Mouse (Mus musculus) forebrain, embryonic 14.5 days (tissue): ENCODE measurements around the gene Setd7. TPM values are rescaled to one million over a fixed set of nuclear protein-coding genes. Genes with fewer than 3 reads are reported as not detected.

ENCODE experiments used
- ATAC-seq: fragments of 200-750 bp; cut with Nextera tagmentation; 2 replicates; pipeline ENCODE4 v1.8.0; 2017; ENCODE audit warnings: mild to moderate bottlenecking, moderate library complexity
- DNase-seq: peaks from one replicate; pipeline ENCODE4 v3.0.0-alpha.2; 2015; ENCODE audit warnings: low spot score
- H3K27ac ChIP-seq: fragments of 300-500 bp; sonication (generic); 2 replicates; pipeline ENCODE4 v1.5.1; 2014; ENCODE audit warnings: low read depth, mild to moderate bottlenecking, control low read depth, low read length, moderate library complexity
- H3K27me3 ChIP-seq: fragments of 300-500 bp; sonication (generic); replicated peaks from 2 replicates; pipeline ENCODE4 v1.6.1; 2014; ENCODE audit warnings: low read length, control low read depth, mixed read lengths; ENCODE audit not compliant: control insufficient read depth, insufficient read depth
- H3K36me3 ChIP-seq: fragments of 300-500 bp; sonication (generic); 2 replicates; pipeline ENCODE4 v1.6.1; 2014; ENCODE audit warnings: low read length, control low read depth; ENCODE audit not compliant: control insufficient read depth, insufficient read depth
- H3K4me1 ChIP-seq: fragments of 300-500 bp; sonication (generic); 2 replicates; pipeline ENCODE4 v1.6.1; 2014; ENCODE audit warnings: antibody characterized with exemption, low read length, control low read depth; ENCODE audit not compliant: control insufficient read depth, insufficient read depth
- H3K4me2 ChIP-seq: fragments of 300-500 bp; sonication (generic); 2 replicates; pipeline ENCODE4 v1.6.1; 2014; ENCODE audit warnings: mild to moderate bottlenecking, control low read depth, low read length
- H3K4me3 ChIP-seq: fragments of 300-500 bp; sonication (generic); 2 replicates; pipeline ENCODE4 v1.5.1; 2014; ENCODE audit warnings: low read depth, low read length, control low read depth
- H3K9ac ChIP-seq: fragments of 300-500 bp; sonication (generic); 2 replicates; pipeline ENCODE4 v1.6.1; 2014; ENCODE audit warnings: mild to moderate bottlenecking, low read length, control low read depth, moderate library complexity
- H3K9me3 ChIP-seq: fragments of 300-500 bp; sonication (generic); replicated peaks from 2 replicates; pipeline ENCODE4 v1.6.1; 2016; ENCODE audit warnings: low read length, control low read depth, mixed read lengths; ENCODE audit not compliant: control insufficient read depth
- WGBS: fragments of 180-500 bp; shearing (Covaris S2); extraction: QIAGEN DNeasy Blood & Tissue Kit; methylation state at CpG from one replicate; pipeline ENCODE4 v1.1.7; 2014; 5-methylcytosine and 5-hydroxymethylcytosine counted together
- polyA plus RNA-seq: library from polyadenylated mRNA; unstranded; fragments of >200 nt; fragmentation: Nextera tagmentation; extraction: Ambion mirVana; gene quantifications from 2 replicates; pipeline ENCODE4 v1.2.1, GENCODE M21; 2014

Gene Setd7
- polyA plus RNA-seq, 1 experiment from 2014 or later, result 3.7 TPM

- H3K36me3 ChIP-seq, result peaks cover 21% of the 10 kb centered on the region
- H3K4me3 ChIP-seq, result no peak overlapping the region
- H3K27ac ChIP-seq, result no peak overlapping the region
- DNase-seq (no peak), ATAC-seq (no peak)
- H3K9ac ChIP-seq, result no peak overlapping the region
- no peaks in the 10 kb centered on the region for H3K27me3 ChIP-seq
- H3K4me2 ChIP-seq, result no peak overlapping the region
- no peaks in the 10 kb centered on the region for H3K4me1 ChIP-seq
- no peaks in the 10 kb centered on the region for H3K9me3 ChIP-seq
- WGBS, result 91% methylated on average over 13 of the region's 13 CpGs
Observed at GRCm38 (mm10) chr3:51493272-51493838, 67.3 kb downstream of the Setd7 start.

DNA sequence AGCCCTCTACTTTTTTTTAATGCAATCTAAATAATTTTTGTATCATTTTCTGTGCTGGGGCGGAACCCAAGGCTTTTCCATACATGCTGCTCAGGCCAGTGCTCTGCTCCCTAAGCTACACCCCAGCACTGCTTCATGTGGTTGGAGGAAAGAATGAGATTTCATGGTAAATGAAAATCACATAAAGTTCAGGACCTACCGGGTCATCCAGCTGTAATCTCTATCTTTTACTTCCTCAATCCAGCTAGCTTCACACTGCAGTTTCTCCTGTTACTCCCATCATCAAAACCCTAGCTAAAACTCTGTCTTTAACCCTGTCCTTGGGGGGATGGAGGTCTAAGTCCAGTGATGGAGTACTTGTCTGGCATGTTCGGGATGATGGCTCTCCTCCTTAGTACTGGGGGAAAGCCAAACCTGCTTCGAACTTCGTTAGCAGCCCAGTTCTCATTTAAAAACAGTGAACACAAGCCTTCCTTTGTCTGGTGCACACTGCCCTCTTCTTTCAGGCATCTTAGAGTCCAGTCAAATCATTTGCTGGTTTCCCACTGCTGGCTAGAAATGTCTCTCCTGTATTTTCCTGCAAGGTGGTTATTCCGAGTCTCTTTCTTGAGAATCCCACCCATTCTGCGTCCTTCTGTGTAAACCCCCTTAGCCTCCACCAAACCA lies 70.5 kb downstream of the Setd7 start:
- H3K9ac ChIP-seq, result no peak overlapping the region
- no peak overlapping the region for H3K4me2 ChIP-seq
- peaks cover 4% of the 10 kb centered on the region for H3K4me1 ChIP-seq
- peaks cover 18% of the 10 kb centered on the region for H3K36me3 ChIP-seq
- ATAC-seq, result no peak
- H3K4me3 ChIP-seq, result no peak overlapping the region
- no peaks in the 10 kb centered on the region for H3K27me3 ChIP-seq
- DNase-seq, result peak; percentile 24
- H3K27ac ChIP-seq, result no peak overlapping the region
- H3K9me3 ChIP-seq, result no peaks in the 10 kb centered on the region
- WGBS, result 52% methylated on average over 7 of the region's 7 CpGs

DNA sequence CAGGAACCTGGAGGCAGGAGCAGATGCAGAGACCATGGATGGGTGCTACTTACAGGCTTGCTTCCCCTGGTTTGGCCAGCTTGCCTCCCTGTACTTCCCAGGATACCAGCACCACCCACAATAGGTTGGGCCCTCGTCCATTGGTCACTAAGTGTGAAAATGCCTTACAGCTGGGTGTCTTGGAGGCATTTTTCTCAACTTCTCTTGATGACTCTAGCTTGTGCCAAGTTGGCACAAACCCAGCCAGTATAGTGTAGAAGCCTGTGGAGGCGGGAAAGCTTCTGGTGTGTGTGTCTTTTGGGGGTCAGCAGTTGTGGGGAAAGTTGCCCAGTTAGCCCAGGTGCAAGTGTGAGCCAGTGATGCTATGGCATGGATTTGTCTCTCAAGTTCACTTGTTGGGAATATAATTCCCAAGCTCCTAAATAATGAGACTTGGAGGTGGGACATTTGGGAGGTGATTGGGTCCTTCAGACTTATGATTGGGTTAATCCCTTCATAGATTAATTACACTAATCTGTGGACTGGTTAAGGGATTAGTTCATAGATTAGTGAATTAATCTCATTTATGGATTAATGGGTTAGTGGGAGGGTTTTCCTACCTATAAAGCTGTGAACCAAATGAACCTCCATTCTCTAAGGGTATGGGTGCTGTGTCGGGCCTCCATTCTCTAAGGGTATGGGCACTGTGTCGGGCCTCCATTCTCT lies 74.0 kb downstream of the Setd7 start:
- WGBS, result 82% methylated on average over 4 of the region's 4 CpGs
- H3K9ac ChIP-seq, result no peak overlapping the region
- no peaks in the 10 kb centered on the region for H3K9me3 ChIP-seq
- no peak overlapping the region for H3K27ac ChIP-seq
- no peak overlapping the region for H3K4me3 ChIP-seq
- no peaks in the 10 kb centered on the region for H3K36me3 ChIP-seq
- H3K27me3 ChIP-seq, result no peaks in the 10 kb centered on the region
- ATAC-seq (no peak), DNase-seq (peak; percentile 12)
- peaks cover 18% of the 10 kb centered on the region for H3K4me1 ChIP-seq
- no peak overlapping the region for H3K4me2 ChIP-seq

GRCm38 (mm10) chr3:51485347-51485746 lies 75.3 kb downstream of the Setd7 start:
- Histone ChIP-seq H3K27ac (no peak overlapping the region), H3K27me3 (no peaks in the 10 kb centered on the region), H3K4me2 (peak overlapping the region; percentile 90), H3K36me3 (no peaks in the 10 kb centered on the region), H3K4me1 (peaks cover 18% of the 10 kb centered on the region), H3K9ac (peak overlapping the region; percentile 85; the same call in 1 of the 2 replicates), H3K4me3 (peak overlapping the region; percentile 57; the same call in 1 of the 2 replicates), H3K9me3 (no peaks in the 10 kb centered on the region)
- ATAC-seq (no peak), DNase-seq (no peak)
- WGBS, result 76% methylated on average over 4 of the region's 4 CpGs

- Histone ChIP-seq H3K27ac (peak overlapping the region; percentile 94), H3K4me1 (peaks cover 18% of the 10 kb centered on the region), H3K36me3 (no peaks in the 10 kb centered on the region), H3K27me3 (no peaks in the 10 kb centered on the region), H3K9ac (peak overlapping the region; percentile 85), H3K4me3 (peak overlapping the region; percentile 57), H3K4me2 (peak overlapping the region; percentile 90), H3K9me3 (no peaks in the 10 kb centered on the region)
- under 1% methylated on average over 33 of the region's 33 CpGs for WGBS
- DNase-seq (peak; percentile 14), ATAC-seq (no peak; the same call in 1 of the 2 replicates)
Observed at GRCm38 (mm10) chr3:51484370-51484769, 76.3 kb downstream of the Setd7 start.

GRCm38 (mm10) chr3:51483741-51484359 lies 76.8 kb downstream of the Setd7 start, which contains the start of gene Rab33b:
Rab33b (plus strand) TSS chr3:51483920.
- peak; percentile 94 for ATAC-seq
- H3K4me1 ChIP-seq, result peaks cover 18% of the 10 kb centered on the region
- no peaks in the 10 kb centered on the region for H3K27me3 ChIP-seq
- H3K9ac ChIP-seq, result peak within 1 kb of the TSS; percentile 85
- peak; percentile 97 for DNase-seq
- WGBS, result 0% methylated on average over 65 of the region's 70 CpGs
- no peaks in the 10 kb centered on the region for H3K9me3 ChIP-seq
- H3K36me3 ChIP-seq, result no peaks in the 10 kb centered on the region
- peak within 1 kb of the TSS; percentile 94 for H3K27ac ChIP-seq
- H3K4me3 ChIP-seq, result peak within 1 kb of the TSS; percentile 57
- H3K4me2 ChIP-seq, result peak within 1 kb of the TSS; percentile 90

- no peaks in the 10 kb centered on the region for H3K36me3 ChIP-seq
- no peak for ATAC-seq
- H3K9ac ChIP-seq, result peak overlapping the region; percentile 85
- no peaks in the 10 kb centered on the region for H3K9me3 ChIP-seq
- no peaks in the 10 kb centered on the region for H3K27me3 ChIP-seq
- peak overlapping the region; percentile 57; the same call in 1 of the 2 replicates for H3K4me3 ChIP-seq
- 77% methylated on average over 3 of the region's 3 CpGs for WGBS
- no peak overlapping the region for H3K27ac ChIP-seq
- peak overlapping the region; percentile 90 for H3K4me2 ChIP-seq
- DNase-seq, result no peak
- peaks cover 18% of the 10 kb centered on the region for H3K4me1 ChIP-seq
Observed at GRCm38 (mm10) chr3:51482781-51483180, 77.9 kb downstream of the Setd7 start.

DNA sequence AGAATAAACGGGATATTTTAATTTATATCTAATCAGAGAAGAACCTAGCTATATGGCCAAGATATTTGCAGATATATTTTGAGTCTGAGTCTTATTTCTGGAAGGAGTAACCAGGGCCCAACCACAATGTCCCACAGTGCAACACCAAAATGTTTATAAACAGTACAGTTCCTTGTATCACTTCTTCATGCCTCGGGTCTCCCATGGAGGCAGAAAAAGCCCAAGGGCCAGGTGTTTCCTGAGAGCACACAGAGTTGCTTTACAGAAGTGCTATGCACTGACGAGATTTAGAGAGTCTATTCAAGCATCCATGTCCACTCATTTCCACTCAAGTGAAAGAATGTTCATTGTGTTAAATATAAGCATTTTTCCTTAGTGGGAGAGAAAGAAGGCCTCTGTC lies 78.8 kb downstream of the Setd7 start:
- no peak overlapping the region for H3K27ac ChIP-seq
- no peaks in the 10 kb centered on the region for H3K36me3 ChIP-seq
- H3K4me1 ChIP-seq, result peaks cover 18% of the 10 kb centered on the region
- no peak for ATAC-seq
- H3K9me3 ChIP-seq, result no peaks in the 10 kb centered on the region
- H3K4me3 ChIP-seq, result no peak overlapping the region
- H3K4me2 ChIP-seq, result no peak overlapping the region
- no peaks in the 10 kb centered on the region for H3K27me3 ChIP-seq
- WGBS, result 43% methylated on average over 3 of the region's 3 CpGs
- H3K9ac ChIP-seq, result no peak overlapping the region
- no peak for DNase-seq
